Mouse (Mus musculus) NIH3T3 (cell line): ENCODE measurements around the gene Olfr902.
"Not testable (repeated sequence)": the region's sequence is repeated elsewhere in the genome, so short reads cannot be mapped to it uniquely, and the experiment has no call there.

Experiments used
- DNase-seq: peaks from one replicate; pipeline ENCODE4 v3.0.0-alpha.2; 2012; ENCODE audit warnings: low read depth

The Olfr902 gene

GRCm38 (mm10) chr9:38447352-38447751 is at the start of gene Olfr902:
TSS of gene Olfr902 (plus strand) at chr9:38447652.
- no peak for DNase-seq

- DNase-seq: no peak
These were observed 46.1 kb upstream of the Olfr902 start, which contains the start of gene Olfr147 for GRCm38 (mm10) chr9:38401398-38401797. TSS of gene Olfr147 (plus strand) at chr9:38401698.

- not testable (repeated sequence) for DNase-seq
These were observed 40.0 kb upstream of the Olfr902 start for GRCm38 (mm10) chr9:38407502-38407901.

GRCm38 (mm10) chr9:38413502-38413901 is 34.0 kb upstream of the Olfr902 start:
- DNase-seq: not testable (repeated sequence)

GRCm38 (mm10) chr9:38423801-38424200 is 23.7 kb upstream of the Olfr902 start:
- DNase-seq: no peak

GRCm38 (mm10) chr9:38427026-38427425 is 20.4 kb upstream of the Olfr902 start:
- DNase-seq: no peak

GRCm38 (mm10) chr9:38429155-38429554 is 18.3 kb upstream of the Olfr902 start, which contains the start of gene Olfr901:
TSS of gene Olfr901 (plus strand) at chr9:38429455.
- no peak for DNase-seq

- DNase-seq: no peak
These were observed 15.4 kb downstream of the Olfr902 start, which contains the start of gene Olfr904 for GRCm38 (mm10) chr9:38462844-38463243. TSS of gene Olfr904 (plus strand) at chr9:38463144.

GRCm38 (mm10) chr9:38470807-38471206 is 23.4 kb downstream of the Olfr902 start, which contains the start of gene Olfr905:
TSS of gene Olfr905 (plus strand) at chr9:38471107.
- DNase-seq: no peak

- DNase-seq: no peak
These were observed 39.3 kb downstream of the Olfr902 start, which contains the start of gene Olfr906 for GRCm38 (mm10) chr9:38486785-38487184. TSS of gene Olfr906 (plus strand) at chr9:38487085.

- DNase-seq: no peak
These were observed 48.0 kb downstream of the Olfr902 start, which contains the start of gene Olfr907 for GRCm38 (mm10) chr9:38495501-38495900. TSS of gene Olfr907 (plus strand) at chr9:38495801.
